Mouse (Mus musculus): ENCODE measurements around the gene Prr22. TPM values are rescaled to one million over a fixed set of nuclear protein-coding genes. Genes with fewer than 3 reads are reported as not detected.

The Prr22 gene
- polyA plus RNA-seq, 1 experiment from 2014 or later = 2.3 TPM

DNA sequence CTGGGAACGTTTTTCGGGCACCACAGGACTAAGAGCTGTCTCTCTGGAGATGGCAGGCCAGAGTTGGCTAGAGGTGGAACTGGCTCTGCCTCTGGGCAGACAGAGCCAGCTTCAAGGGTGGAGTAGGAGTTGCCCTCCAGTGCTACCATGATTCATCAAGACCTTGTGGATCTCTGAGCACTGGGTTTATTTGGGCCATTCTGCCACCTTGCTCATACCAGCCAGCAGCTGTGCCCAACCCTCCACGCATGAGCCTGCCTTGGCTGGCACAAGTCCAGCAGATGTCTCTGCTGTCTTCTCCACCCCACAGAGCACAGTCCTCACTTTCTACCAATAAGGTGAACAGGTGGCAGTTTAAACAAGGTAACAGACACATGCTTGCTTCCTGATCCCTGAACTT lies 18.8 kb downstream of the Prr22 start:
- H3K27ac ChIP-seq (ENCODE audit: low read depth, low read length) = no peak overlapping the region
- no peaks in the 10 kb centered on the region for H3K4me1 ChIP-seq (ENCODE audit: control insufficient read depth, insufficient read depth, low read length)
- H3K36me3 ChIP-seq (ENCODE audit: control insufficient read depth, insufficient read depth, low read length) = no peaks in the 10 kb centered on the region
- no peak overlapping the region for H3K4me3 ChIP-seq (ENCODE audit: low read length)
- no peak overlapping the region for H3K9ac ChIP-seq (ENCODE audit: low read depth, low read length)
- H3K27me3 ChIP-seq (ENCODE audit: control insufficient read depth, insufficient read depth, low read length) = no peaks in the 10 kb centered on the region
- WGBS = 72% methylated on average over 3 of the region's 3 CpGs
- H3K9me3 ChIP-seq (ENCODE audit: control insufficient read depth, low read length) = no peaks in the 10 kb centered on the region
- H3K4me2 ChIP-seq (replicated peaks; ENCODE audit: low read depth, low read length) = no peak overlapping the region
- no peak for ATAC-seq (ENCODE audit: low FRiP score, low TSS enrichment)

GRCm38 (mm10) chr17:56789286-56789685 lies 19.2 kb downstream of the Prr22 start:
- H3K27ac ChIP-seq (ENCODE audit: low read depth, low read length) = no peak overlapping the region
- H3K4me2 ChIP-seq (replicated peaks; ENCODE audit: low read depth, low read length) = no peak overlapping the region
- H3K36me3 ChIP-seq (ENCODE audit: control insufficient read depth, insufficient read depth, low read length) = no peaks in the 10 kb centered on the region
- H3K4me3 ChIP-seq (ENCODE audit: low read length) = no peak overlapping the region
- no peaks in the 10 kb centered on the region for H3K9me3 ChIP-seq (ENCODE audit: control insufficient read depth, low read length)
- 83% methylated on average over 6 of the region's 6 CpGs for WGBS
- H3K27me3 ChIP-seq (ENCODE audit: control insufficient read depth, insufficient read depth, low read length) = no peaks in the 10 kb centered on the region
- no peaks in the 10 kb centered on the region for H3K4me1 ChIP-seq (ENCODE audit: control insufficient read depth, insufficient read depth, low read length)
- ATAC-seq (ENCODE audit: low FRiP score, low TSS enrichment) = no peak
- H3K9ac ChIP-seq (ENCODE audit: low read depth, low read length) = no peak overlapping the region

DNA sequence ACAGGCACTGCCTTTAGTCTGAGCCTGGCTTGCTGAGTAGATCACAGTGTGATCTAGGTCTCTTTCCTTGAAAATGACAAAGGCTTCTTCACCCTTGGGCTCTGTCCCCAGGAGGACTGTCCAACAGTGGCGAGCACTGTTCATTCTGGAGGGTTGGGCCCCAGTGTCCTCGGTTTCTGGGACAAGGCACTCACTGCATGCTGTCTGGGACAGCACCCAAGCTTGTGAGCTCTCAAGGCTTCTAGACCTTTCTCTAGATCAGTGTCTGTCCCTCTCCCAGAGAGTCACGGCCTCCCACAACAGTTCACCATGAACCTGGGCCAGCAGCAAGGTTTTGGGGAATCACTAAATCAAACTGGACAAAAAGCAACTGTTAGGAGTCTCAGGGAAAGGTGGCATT lies 22.5 kb downstream of the Prr22 start:
- no peak overlapping the region for H3K9ac ChIP-seq (ENCODE audit: low read depth, low read length)
- H3K9me3 ChIP-seq (ENCODE audit: control insufficient read depth, low read length) = no peaks in the 10 kb centered on the region
- ATAC-seq (ENCODE audit: low FRiP score, low TSS enrichment) = no peak
- H3K4me1 ChIP-seq (ENCODE audit: control insufficient read depth, insufficient read depth, low read length) = no peaks in the 10 kb centered on the region
- no peak overlapping the region for H3K4me2 ChIP-seq (replicated peaks; ENCODE audit: low read depth, low read length)
- no peak overlapping the region for H3K27ac ChIP-seq (ENCODE audit: low read depth, low read length)
- H3K36me3 ChIP-seq (ENCODE audit: control insufficient read depth, insufficient read depth, low read length) = no peaks in the 10 kb centered on the region
- H3K4me3 ChIP-seq (ENCODE audit: low read length) = no peak overlapping the region
- H3K27me3 ChIP-seq (ENCODE audit: control insufficient read depth, insufficient read depth, low read length) = no peaks in the 10 kb centered on the region
- WGBS = 78% methylated on average over 3 of the region's 3 CpGs

DNA sequence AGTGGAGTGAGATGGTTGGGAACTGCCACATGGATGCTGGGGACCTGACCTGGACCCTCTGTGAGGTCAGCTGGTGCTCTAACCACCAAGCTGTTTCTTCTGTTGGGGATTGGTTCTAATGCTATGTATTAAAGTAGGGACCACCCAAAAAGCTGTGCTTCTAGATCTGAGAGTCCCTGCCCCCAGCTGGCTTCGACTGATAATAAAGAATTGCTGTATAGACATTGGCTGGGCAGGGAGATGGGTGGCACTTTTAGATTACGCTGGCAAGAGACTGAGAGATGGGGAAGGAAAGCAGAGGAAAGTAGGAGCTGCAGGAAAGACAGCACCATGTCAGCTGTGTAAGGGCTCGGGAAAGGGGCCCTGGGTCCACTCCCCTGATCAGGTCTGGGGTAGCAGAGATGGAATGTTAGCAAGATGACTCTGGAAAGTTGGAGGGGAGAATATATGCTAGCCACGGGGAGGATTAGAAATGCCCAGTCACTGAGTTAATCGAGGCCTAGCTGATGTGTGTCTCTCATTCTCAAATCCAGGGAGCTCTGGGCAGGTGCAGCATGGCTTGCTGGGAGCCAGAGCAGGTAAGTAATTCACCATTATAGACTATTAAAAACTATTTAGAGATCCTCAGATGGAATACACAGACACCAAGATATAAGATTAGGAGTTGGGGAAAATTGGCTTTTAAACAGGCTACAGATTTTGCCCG lies 23.7 kb downstream of the Prr22 start:
- no peak for ATAC-seq (ENCODE audit: low FRiP score, low TSS enrichment)
- H3K27me3 ChIP-seq (ENCODE audit: control insufficient read depth, insufficient read depth, low read length) = no peaks in the 10 kb centered on the region
- no peak overlapping the region for H3K9ac ChIP-seq (ENCODE audit: low read depth, low read length)
- no peaks in the 10 kb centered on the region for H3K4me1 ChIP-seq (ENCODE audit: control insufficient read depth, insufficient read depth, low read length)
- WGBS = 77% methylated on average over 6 of the region's 6 CpGs
- H3K4me2 ChIP-seq (replicated peaks; ENCODE audit: low read depth, low read length) = no peak overlapping the region
- no peaks in the 10 kb centered on the region for H3K9me3 ChIP-seq (ENCODE audit: control insufficient read depth, low read length)
- no peak overlapping the region for H3K4me3 ChIP-seq (ENCODE audit: low read length)
- no peaks in the 10 kb centered on the region for H3K36me3 ChIP-seq (ENCODE audit: control insufficient read depth, insufficient read depth, low read length)
- H3K27ac ChIP-seq (ENCODE audit: low read depth, low read length) = no peak overlapping the region

- no peaks in the 10 kb centered on the region for H3K9me3 ChIP-seq (ENCODE audit: control insufficient read depth, low read length)
- no peak overlapping the region for H3K4me2 ChIP-seq (replicated peaks; ENCODE audit: low read depth, low read length)
- no peaks in the 10 kb centered on the region for H3K4me1 ChIP-seq (ENCODE audit: control insufficient read depth, insufficient read depth, low read length)
- 81% methylated on average over 3 of the region's 3 CpGs for WGBS
- no peak overlapping the region for H3K27ac ChIP-seq (ENCODE audit: low read depth, low read length)
- no peaks in the 10 kb centered on the region for H3K27me3 ChIP-seq (ENCODE audit: control insufficient read depth, insufficient read depth, low read length)
- no peak for ATAC-seq (ENCODE audit: low FRiP score, low TSS enrichment)
- no peak overlapping the region for H3K9ac ChIP-seq (ENCODE audit: low read depth, low read length)
- H3K4me3 ChIP-seq (ENCODE audit: low read length) = no peak overlapping the region
- no peaks in the 10 kb centered on the region for H3K36me3 ChIP-seq (ENCODE audit: control insufficient read depth, insufficient read depth, low read length)
Measured at GRCm38 (mm10) chr17:56799276-56799675, 29.2 kb downstream of the Prr22 start.

DNA sequence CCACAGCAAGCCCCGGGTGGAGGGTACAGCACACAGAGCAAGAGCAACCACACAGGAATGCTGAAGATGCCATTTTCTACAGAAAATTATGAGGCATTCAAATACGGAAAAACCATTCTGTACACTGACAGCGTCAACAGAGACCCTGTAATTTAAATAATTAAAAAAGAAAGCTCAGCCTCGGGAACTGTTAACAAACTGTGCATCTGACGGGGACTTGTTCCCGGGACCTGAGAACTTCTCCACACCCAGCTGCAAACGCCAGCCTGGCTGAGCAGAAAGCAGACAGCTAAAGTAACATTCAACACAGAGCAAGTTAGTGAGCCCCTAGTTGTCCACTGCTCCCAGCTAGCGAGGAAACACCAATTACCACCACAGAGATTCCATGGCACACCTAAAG lies 32.0 kb downstream of the Prr22 start:
- H3K9me3 ChIP-seq (ENCODE audit: control insufficient read depth, low read length) = no peaks in the 10 kb centered on the region
- no peaks in the 10 kb centered on the region for H3K27me3 ChIP-seq (ENCODE audit: control insufficient read depth, insufficient read depth, low read length)
- no peak overlapping the region for H3K4me2 ChIP-seq (replicated peaks; ENCODE audit: low read depth, low read length)
- 80% methylated on average over 8 of the region's 8 CpGs for WGBS
- ATAC-seq (ENCODE audit: low FRiP score, low TSS enrichment) = no peak
- no peak overlapping the region for H3K27ac ChIP-seq (ENCODE audit: low read depth, low read length)
- no peak overlapping the region for H3K9ac ChIP-seq (ENCODE audit: low read depth, low read length)
- no peak overlapping the region for H3K4me3 ChIP-seq (ENCODE audit: low read length)
- H3K36me3 ChIP-seq (ENCODE audit: control insufficient read depth, insufficient read depth, low read length) = no peaks in the 10 kb centered on the region
- H3K4me1 ChIP-seq (ENCODE audit: control insufficient read depth, insufficient read depth, low read length) = no peaks in the 10 kb centered on the region

- Histone ChIP-seq H3K9me3 (ENCODE audit: control insufficient read depth, low read length) (no peaks in the 10 kb centered on the region), H3K27me3 (ENCODE audit: control insufficient read depth, insufficient read depth, low read length) (no peaks in the 10 kb centered on the region), H3K9ac (ENCODE audit: low read depth, low read length) (no peak overlapping the region), H3K27ac (ENCODE audit: low read depth, low read length) (no peak overlapping the region), H3K36me3 (ENCODE audit: control insufficient read depth, insufficient read depth, low read length) (no peaks in the 10 kb centered on the region), H3K4me1 (ENCODE audit: control insufficient read depth, insufficient read depth, low read length) (no peaks in the 10 kb centered on the region), H3K4me2 (replicated peaks; ENCODE audit: low read depth, low read length) (no peak overlapping the region), H3K4me3 (ENCODE audit: low read length) (no peak overlapping the region)
- WGBS = 76% methylated on average over 5 of the region's 5 CpGs
- no peak for ATAC-seq (ENCODE audit: low FRiP score, low TSS enrichment)
Measured at GRCm38 (mm10) chr17:56804952-56805351, 34.9 kb downstream of the Prr22 start.

- Histone ChIP-seq H3K4me3 (ENCODE audit: low read length) (no peak overlapping the region), H3K4me1 (ENCODE audit: control insufficient read depth, insufficient read depth, low read length) (0 out of 2 replicates have a peak, but pooled peaks cover 6% of the 10 kb centered on the region), H3K27ac (ENCODE audit: low read depth, low read length) (no peak overlapping the region), H3K9me3 (ENCODE audit: control insufficient read depth, low read length) (no peaks in the 10 kb centered on the region), H3K9ac (ENCODE audit: low read depth, low read length) (no peak overlapping the region), H3K36me3 (ENCODE audit: control insufficient read depth, insufficient read depth, low read length) (no peaks in the 10 kb centered on the region), H3K27me3 (ENCODE audit: control insufficient read depth, insufficient read depth, low read length) (no peaks in the 10 kb centered on the region), H3K4me2 (replicated peaks; ENCODE audit: low read depth, low read length) (no peak overlapping the region)
- 80% methylated on average over 1 of the region's 1 CpGs for WGBS
- no peak for ATAC-seq (ENCODE audit: low FRiP score, low TSS enrichment)
Measured at GRCm38 (mm10) chr17:56805784-56806183, 35.7 kb downstream of the Prr22 start.

DNA sequence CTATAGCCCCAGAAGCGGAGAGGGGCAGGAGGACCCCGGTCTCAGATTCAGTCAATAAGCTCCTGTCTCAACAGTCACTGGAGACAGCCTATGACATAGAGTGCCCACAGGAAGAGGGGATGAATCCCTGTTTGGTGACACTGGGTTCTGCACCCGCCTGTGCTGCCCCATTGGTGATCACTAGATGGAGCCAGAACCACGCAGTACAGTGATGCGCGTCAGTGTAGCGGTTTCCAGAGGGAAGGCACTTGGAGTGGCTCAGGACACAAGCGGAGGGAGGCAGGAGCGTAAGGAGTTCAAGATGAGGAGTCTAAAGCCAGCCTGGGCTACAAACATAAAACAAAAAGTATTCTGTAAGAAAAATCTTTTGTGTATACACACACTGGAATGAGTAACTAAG lies 38.5 kb downstream of the Prr22 start:
- Histone ChIP-seq H3K9me3 (ENCODE audit: control insufficient read depth, low read length) (no peaks in the 10 kb centered on the region), H3K36me3 (ENCODE audit: control insufficient read depth, insufficient read depth, low read length) (no peaks in the 10 kb centered on the region), H3K27me3 (ENCODE audit: control insufficient read depth, insufficient read depth, low read length) (no peaks in the 10 kb centered on the region), H3K4me1 (ENCODE audit: control insufficient read depth, insufficient read depth, low read length) (0 out of 2 replicates have a peak, but pooled peaks cover 6% of the 10 kb centered on the region), H3K4me2 (replicated peaks; ENCODE audit: low read depth, low read length) (no peak overlapping the region), H3K9ac (ENCODE audit: low read depth, low read length) (no peak overlapping the region), H3K27ac (ENCODE audit: low read depth, low read length) (no peak overlapping the region), H3K4me3 (ENCODE audit: low read length) (no peak overlapping the region)
- 9% methylated on average over 9 of the region's 9 CpGs for WGBS
- peak; percentile 85 for ATAC-seq (ENCODE audit: low FRiP score, low TSS enrichment)

All from kidney, embryonic 14.5 days (tissue).